Mouse (Mus musculus): ENCODE measurements around the gene Crybg3. TPM values are rescaled to one million over a fixed set of nuclear protein-coding genes. Genes with fewer than 3 reads are reported as not detected.

Crybg3 gene
- polyA plus RNA-seq, 1 experiment from 2014 or later, result 11.2 TPM

GRCm38 (mm10) chr16:59549631-59550030 is 51.1 kb downstream of the Crybg3 start:
- no peak overlapping the region for H3K4me3 ChIP-seq (ENCODE audit: low read length)
- WGBS, result 84% methylated on average over 15 of the region's 15 CpGs
- no peak overlapping the region for H3K27ac ChIP-seq (ENCODE audit: low read length)
- H3K9me3 ChIP-seq (replicated peaks; ENCODE audit: control insufficient read depth, low read length), result no peaks in the 10 kb centered on the region
- H3K9ac ChIP-seq (ENCODE audit: low read length), result no peak overlapping the region
- peaks cover 14% of the 10 kb centered on the region for H3K4me1 ChIP-seq (ENCODE audit: control insufficient read depth, insufficient read depth, low read length)
- peaks cover 14% of the 10 kb centered on the region for H3K36me3 ChIP-seq (ENCODE audit: control insufficient read depth, insufficient read depth)
- no peak overlapping the region for H3K4me2 ChIP-seq (ENCODE audit: low read depth, low read length)
- no peaks in the 10 kb centered on the region for H3K27me3 ChIP-seq (ENCODE audit: control insufficient read depth, insufficient read depth, low read length)
- no peak for ATAC-seq (replicated peaks; ENCODE audit: extremely low read depth, insufficient read depth, low FRiP score)

DNA sequence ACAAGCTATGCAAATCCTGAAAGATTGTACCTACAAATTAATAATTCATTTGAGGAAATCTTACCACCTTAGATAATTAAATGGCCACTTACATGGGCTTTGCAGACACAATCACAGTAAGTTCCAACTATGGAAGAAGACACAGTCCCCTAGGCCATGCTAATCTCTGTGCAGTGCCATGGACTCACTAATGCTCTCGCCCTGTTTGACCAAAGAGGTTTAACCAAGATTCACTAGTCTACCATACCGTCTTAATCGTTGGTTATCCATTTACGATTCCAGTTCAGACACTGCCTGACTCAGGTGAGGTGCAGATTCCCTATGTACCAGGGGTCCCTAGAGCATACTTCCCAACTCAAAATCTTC is 52.2 kb downstream of the Crybg3 start:
- Histone ChIP-seq H3K9ac (ENCODE audit: low read length) (no peak overlapping the region), H3K27me3 (ENCODE audit: control insufficient read depth, insufficient read depth, low read length) (no peaks in the 10 kb centered on the region), H3K27ac (ENCODE audit: low read length) (peak overlapping the region; percentile 4; the same call in 1 of the 2 replicates), H3K4me3 (ENCODE audit: low read length) (no peak overlapping the region), H3K9me3 (replicated peaks; ENCODE audit: control insufficient read depth, low read length) (no peaks in the 10 kb centered on the region), H3K4me2 (ENCODE audit: low read depth, low read length) (no peak overlapping the region), H3K4me1 (ENCODE audit: control insufficient read depth, insufficient read depth, low read length) (peaks cover 14% of the 10 kb centered on the region), H3K36me3 (ENCODE audit: control insufficient read depth, insufficient read depth) (peaks cover 8% of the 10 kb centered on the region; the same call in 1 of the 2 replicates)
- ATAC-seq (replicated peaks; ENCODE audit: extremely low read depth, insufficient read depth, low FRiP score), result no peak
- 82% methylated on average over 4 of the region's 4 CpGs for WGBS

DNA sequence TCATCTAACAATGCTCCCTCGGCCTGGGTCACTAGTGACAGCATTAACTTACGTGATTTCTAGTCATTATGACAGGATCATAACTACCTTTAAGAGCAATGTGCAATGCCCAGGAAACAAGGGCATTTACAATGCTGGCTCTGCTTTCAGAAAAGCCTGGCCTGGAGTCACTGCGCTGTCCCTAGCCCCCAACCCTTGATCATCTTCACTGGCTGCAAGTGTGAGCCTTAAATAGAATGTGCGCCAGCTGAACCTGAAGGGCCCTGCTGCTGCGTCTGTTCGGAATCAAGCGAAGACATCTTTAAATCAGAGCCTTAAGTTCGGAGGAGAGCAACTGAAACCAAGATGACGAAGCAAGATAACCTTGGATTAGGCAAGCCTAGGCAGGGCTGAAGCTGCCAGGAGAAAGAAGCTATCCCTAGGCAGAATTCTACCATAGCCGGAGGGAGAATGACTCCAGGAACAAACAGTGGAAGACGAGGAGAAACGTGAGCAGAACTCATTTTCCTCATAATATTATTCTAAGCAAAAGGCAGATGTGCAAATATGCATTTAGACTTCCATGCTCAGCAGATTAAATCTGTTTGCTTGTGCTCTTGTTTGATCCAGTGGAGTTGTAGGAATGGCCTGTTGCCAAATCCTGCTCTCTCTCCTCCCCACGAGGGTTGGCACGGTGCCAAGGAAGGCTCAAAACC is 52.7 kb downstream of the Crybg3 start:
- Histone ChIP-seq H3K27ac (ENCODE audit: low read length) (peak overlapping the region; percentile 22), H3K9me3 (replicated peaks; ENCODE audit: control insufficient read depth, low read length) (no peaks in the 10 kb centered on the region), H3K27me3 (ENCODE audit: control insufficient read depth, insufficient read depth, low read length) (no peaks in the 10 kb centered on the region), H3K4me1 (ENCODE audit: control insufficient read depth, insufficient read depth, low read length) (peaks cover 14% of the 10 kb centered on the region), H3K4me2 (ENCODE audit: low read depth, low read length) (peak overlapping the region; percentile 16; the same call in 1 of the 2 replicates), H3K4me3 (ENCODE audit: low read length) (no peak overlapping the region), H3K36me3 (ENCODE audit: control insufficient read depth, insufficient read depth) (peaks cover 4% of the 10 kb centered on the region), H3K9ac (ENCODE audit: low read length) (peak overlapping the region; percentile 0; the same call in 1 of the 2 replicates)
- ATAC-seq (replicated peaks; ENCODE audit: extremely low read depth, insufficient read depth, low FRiP score), result peak; percentile 49; the same call in 1 of the 2 replicates
- 48% methylated on average over 14 of the region's 14 CpGs for WGBS

DNA sequence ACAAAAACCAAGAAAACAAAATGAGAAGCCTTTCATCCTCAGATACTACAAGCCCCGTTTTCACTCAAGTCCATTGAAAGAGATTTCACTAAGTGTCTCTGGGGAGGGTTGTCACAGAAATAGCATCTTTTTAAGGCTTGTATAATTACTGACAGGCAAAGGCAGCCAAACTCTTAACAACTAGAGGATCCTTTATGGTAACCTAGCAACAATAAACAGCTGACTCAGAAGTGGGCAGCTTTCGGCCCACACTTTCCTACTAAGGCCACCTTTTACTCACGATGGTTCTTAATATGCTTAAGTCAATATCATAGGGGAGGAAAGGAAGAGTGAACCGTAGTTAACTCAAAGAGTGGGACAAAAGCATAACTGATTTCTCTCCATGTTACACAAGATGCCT is 53.3 kb downstream of the Crybg3 start:
- no peaks in the 10 kb centered on the region for H3K9me3 ChIP-seq (replicated peaks; ENCODE audit: control insufficient read depth, low read length)
- no peak overlapping the region; the same call in 1 of the 2 replicates for H3K27ac ChIP-seq (ENCODE audit: low read length)
- H3K36me3 ChIP-seq (ENCODE audit: control insufficient read depth, insufficient read depth), result peaks cover 9% of the 10 kb centered on the region
- no peaks in the 10 kb centered on the region for H3K27me3 ChIP-seq (ENCODE audit: control insufficient read depth, insufficient read depth, low read length)
- H3K4me1 ChIP-seq (ENCODE audit: control insufficient read depth, insufficient read depth, low read length), result peaks cover 12% of the 10 kb centered on the region
- H3K4me3 ChIP-seq (ENCODE audit: low read length), result no peak overlapping the region
- no peak for ATAC-seq (replicated peaks; ENCODE audit: extremely low read depth, insufficient read depth, low FRiP score)
- 55% methylated on average over 4 of the region's 4 CpGs for WGBS
- H3K9ac ChIP-seq (ENCODE audit: low read length), result no peak overlapping the region; the same call in 1 of the 2 replicates
- H3K4me2 ChIP-seq (ENCODE audit: low read depth, low read length), result no peak overlapping the region

DNA sequence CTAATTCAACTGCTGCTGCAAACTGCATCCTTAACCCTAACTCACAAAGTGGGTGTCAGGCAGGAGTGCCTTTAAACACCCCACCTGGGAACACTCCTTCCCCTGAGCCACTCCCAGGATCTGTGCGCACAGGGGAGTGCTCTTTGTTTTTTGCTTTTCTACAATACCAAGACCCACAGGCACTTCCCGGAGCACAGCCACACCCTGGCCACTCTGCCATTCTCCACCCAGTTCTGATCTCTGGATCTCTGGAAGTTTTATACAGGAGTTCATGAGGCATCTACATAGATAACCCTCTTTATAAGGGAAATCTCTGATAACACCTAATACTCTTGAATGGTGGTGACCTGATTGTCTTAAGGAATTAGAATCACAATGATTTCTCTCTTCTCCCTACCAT is 55.4 kb downstream of the Crybg3 start:
- H3K27ac ChIP-seq (ENCODE audit: low read length), result no peak overlapping the region
- ATAC-seq (replicated peaks; ENCODE audit: extremely low read depth, insufficient read depth, low FRiP score), result no peak
- H3K4me2 ChIP-seq (ENCODE audit: low read depth, low read length), result no peak overlapping the region
- WGBS, result 82% methylated on average over 2 of the region's 2 CpGs
- H3K4me1 ChIP-seq (ENCODE audit: control insufficient read depth, insufficient read depth, low read length), result peaks cover 13% of the 10 kb centered on the region
- H3K36me3 ChIP-seq (ENCODE audit: control insufficient read depth, insufficient read depth), result peaks cover 12% of the 10 kb centered on the region
- no peaks in the 10 kb centered on the region for H3K27me3 ChIP-seq (ENCODE audit: control insufficient read depth, insufficient read depth, low read length)
- H3K9me3 ChIP-seq (replicated peaks; ENCODE audit: control insufficient read depth, low read length), result no peaks in the 10 kb centered on the region
- H3K9ac ChIP-seq (ENCODE audit: low read length), result no peak overlapping the region
- no peak overlapping the region for H3K4me3 ChIP-seq (ENCODE audit: low read length)

GRCm38 (mm10) chr16:59541382-59541781 is 59.4 kb downstream of the Crybg3 start:
- Histone ChIP-seq H3K4me1 (ENCODE audit: control insufficient read depth, insufficient read depth, low read length) (0 out of 2 replicates have a peak, but pooled peaks cover 2% of the 10 kb centered on the region), H3K36me3 (ENCODE audit: control insufficient read depth, insufficient read depth) (peaks cover 28% of the 10 kb centered on the region), H3K9ac (ENCODE audit: low read length) (no peak overlapping the region), H3K9me3 (replicated peaks; ENCODE audit: control insufficient read depth, low read length) (no peaks in the 10 kb centered on the region), H3K4me3 (ENCODE audit: low read length) (no peak overlapping the region), H3K27me3 (ENCODE audit: control insufficient read depth, insufficient read depth, low read length) (no peaks in the 10 kb centered on the region), H3K4me2 (ENCODE audit: low read depth, low read length) (no peak overlapping the region), H3K27ac (ENCODE audit: low read length) (no peak overlapping the region)
- 88% methylated on average over 4 of the region's 4 CpGs for WGBS
- no peak for ATAC-seq (replicated peaks; ENCODE audit: extremely low read depth, insufficient read depth, low FRiP score)

DNA sequence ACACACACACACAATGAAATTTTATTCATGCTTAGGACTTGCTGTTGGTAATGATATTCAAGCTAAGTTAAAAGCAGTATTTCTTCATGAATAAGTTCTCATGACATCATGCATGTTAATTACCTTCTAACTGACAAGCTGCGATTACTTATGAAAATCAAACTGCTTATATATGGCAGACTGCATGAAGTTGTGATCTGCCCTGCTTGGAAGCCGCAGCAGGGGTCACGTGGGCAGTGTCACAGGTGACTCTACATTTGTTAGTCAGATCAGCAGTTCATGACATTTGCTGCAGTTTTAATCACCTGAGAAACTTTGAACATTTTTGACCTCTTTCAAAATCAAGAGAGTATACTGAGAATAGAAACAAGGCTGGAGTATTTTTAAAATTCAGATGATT is 59.8 kb downstream of the Crybg3 start:
- Histone ChIP-seq H3K4me2 (ENCODE audit: low read depth, low read length) (no peak overlapping the region), H3K4me1 (ENCODE audit: control insufficient read depth, insufficient read depth, low read length) (0 out of 2 replicates have a peak, but pooled peaks cover 2% of the 10 kb centered on the region), H3K27me3 (ENCODE audit: control insufficient read depth, insufficient read depth, low read length) (no peaks in the 10 kb centered on the region), H3K36me3 (ENCODE audit: control insufficient read depth, insufficient read depth) (peaks cover 32% of the 10 kb centered on the region), H3K27ac (ENCODE audit: low read length) (no peak overlapping the region), H3K9me3 (replicated peaks; ENCODE audit: control insufficient read depth, low read length) (no peaks in the 10 kb centered on the region), H3K9ac (ENCODE audit: low read length) (no peak overlapping the region), H3K4me3 (ENCODE audit: low read length) (no peak overlapping the region)
- ATAC-seq (replicated peaks; ENCODE audit: extremely low read depth, insufficient read depth, low FRiP score), result no peak
- WGBS, result 85% methylated on average over 3 of the region's 3 CpGs

DNA sequence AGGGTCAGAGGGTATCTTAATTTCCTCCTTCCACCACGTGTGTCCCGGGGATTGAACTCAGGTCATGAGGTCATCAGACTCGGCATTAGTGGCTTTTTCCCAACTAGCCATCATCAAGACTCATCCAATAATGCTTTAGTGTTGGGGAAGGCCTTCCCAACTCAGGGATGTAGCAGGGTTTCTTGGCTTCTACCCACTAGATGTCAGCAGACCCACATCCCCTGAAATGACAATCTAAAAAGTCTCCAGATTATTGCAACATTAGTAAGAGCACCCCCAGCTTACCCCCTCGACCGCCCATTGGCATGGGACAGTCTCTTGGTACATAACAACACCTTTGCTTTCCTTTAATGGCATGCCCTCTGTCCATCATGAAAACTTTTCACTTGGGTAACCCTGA is 65.1 kb downstream of the Crybg3 start:
- Histone ChIP-seq H3K4me2 (ENCODE audit: low read depth, low read length) (no peak overlapping the region), H3K4me1 (ENCODE audit: control insufficient read depth, insufficient read depth, low read length) (0 out of 2 replicates have a peak, but pooled peaks cover 2% of the 10 kb centered on the region), H3K9ac (ENCODE audit: low read length) (no peak overlapping the region), H3K36me3 (ENCODE audit: control insufficient read depth, insufficient read depth) (peaks cover 38% of the 10 kb centered on the region), H3K4me3 (ENCODE audit: low read length) (no peak overlapping the region), H3K27me3 (ENCODE audit: control insufficient read depth, insufficient read depth, low read length) (no peaks in the 10 kb centered on the region), H3K27ac (ENCODE audit: low read length) (no peak overlapping the region), H3K9me3 (replicated peaks; ENCODE audit: control insufficient read depth, low read length) (no peaks in the 10 kb centered on the region)
- 62% methylated on average over 5 of the region's 5 CpGs for WGBS
- no peak for ATAC-seq (replicated peaks; ENCODE audit: extremely low read depth, insufficient read depth, low FRiP score)

GRCm38 (mm10) chr16:59534349-59534748 is 66.4 kb downstream of the Crybg3 start:
- Histone ChIP-seq H3K9me3 (replicated peaks; ENCODE audit: control insufficient read depth, low read length) (no peaks in the 10 kb centered on the region), H3K27ac (ENCODE audit: low read length) (no peak overlapping the region), H3K27me3 (ENCODE audit: control insufficient read depth, insufficient read depth, low read length) (no peaks in the 10 kb centered on the region), H3K36me3 (ENCODE audit: control insufficient read depth, insufficient read depth) (peaks cover 45% of the 10 kb centered on the region), H3K4me1 (ENCODE audit: control insufficient read depth, insufficient read depth, low read length) (no peaks in the 10 kb centered on the region), H3K4me3 (ENCODE audit: low read length) (no peak overlapping the region), H3K4me2 (ENCODE audit: low read depth, low read length) (no peak overlapping the region), H3K9ac (ENCODE audit: low read length) (no peak overlapping the region)
- ATAC-seq (replicated peaks; ENCODE audit: extremely low read depth, insufficient read depth, low FRiP score), result 0 out of 2 replicates have a peak, but pooled peaks have one; percentile 28
- 82% methylated on average over 11 of the region's 11 CpGs for WGBS

Data from heart, embryonic 16.5 days (tissue).